In the genomic region with DNA sequence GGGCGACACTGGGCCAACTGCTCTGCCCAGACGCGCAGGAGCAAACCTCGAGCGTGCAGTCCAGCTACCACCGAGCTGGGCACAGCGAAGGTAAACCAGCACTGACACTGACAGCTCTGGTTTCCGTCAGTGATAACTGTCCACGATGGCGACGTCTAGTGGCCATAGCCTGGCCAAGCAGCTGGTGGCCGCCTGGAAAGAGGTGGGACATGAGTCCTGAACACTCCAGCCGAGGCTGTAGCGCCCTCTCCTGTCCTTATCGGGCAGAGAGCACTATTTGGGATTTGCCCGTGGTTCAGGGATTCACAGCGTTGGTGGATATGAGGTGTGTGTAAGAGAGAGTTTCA, we compare ENCODE assay signal across 8 mouse cellular contexts. TPM values are rescaled to one million over a fixed set of nuclear protein-coding genes. Genes with fewer than 3 reads are reported as not detected.
DNase-seq lines count a peak whose midpoint lies in the region; ATAC-seq lines count a peak whose summit lies in the region.

No protein-coding gene starts in this region.

- H3K4me1 ChIP-seq in hindbrain, embryonic 12.5 days: peaks cover 69% of the 10 kb centered on the region

- peak overlapping the region; percentile 88 for H3K27ac ChIP-seq in hindbrain, embryonic 12.5 days

- H3K27me3 ChIP-seq in hindbrain, embryonic 12.5 days: no peaks in the 10 kb centered on the region

- peak overlapping the region; percentile 72 for H3K9ac ChIP-seq in hindbrain, embryonic 12.5 days

- H3K4me2 ChIP-seq in hindbrain, embryonic 12.5 days (replicated peaks): peak overlapping the region; percentile 80

- ATAC-seq in hindbrain, embryonic 12.5 days (ENCODE audit: low FRiP score): peak; percentile 21

- H3K4me3 ChIP-seq in hindbrain, embryonic 12.5 days: peak overlapping the region; percentile 35

- WGBS in hindbrain, embryonic 12.5 days: under 1% methylated on average over 17 of the region's 17 CpGs

- H3K36me3 ChIP-seq in hindbrain, embryonic 12.5 days: peaks cover 8% of the 10 kb centered on the region

- no peaks in the 10 kb centered on the region for H3K9me3 ChIP-seq in hindbrain, embryonic 12.5 days (replicated peaks)

- DNase-seq in MN1 (ENCODE audit: low spot score): peak; percentile 99
- peak; percentile 99 for DNase-seq in cerebellum, postnatal 10 days
- peak; percentile 93 to 95 for DNase-seq in frontal cortex, postnatal 10 days (ENCODE audit: low spot score in 2 of 2)
- DNase-seq in layer of hippocampus, postnatal 25 days (ENCODE audit: extremely low spot score in 1 of 2, low spot score in 1 of 2): peak; percentile 82 to 92
- peak; percentile 99 for DNase-seq in lung, postnatal 14 days
- DNase-seq in ovary, postnatal 36 days (ENCODE audit: low spot score): peak; percentile 95
- DNase-seq in thymus, postnatal 14 days: peak; percentile 90

RNA-seq across cellular contexts. Expression of a gene that starts 0.8 kb away (rescaled TPM):
- 235 and 271 TPM in 2 replicates for polyA plus RNA-seq in hindbrain, embryonic 12.5 days (2016; fragmentation: Nextera tagmentation; extraction: Ambion mirVana)
- total RNA-seq in layer of hippocampus, postnatal 25 days (2021): 10 to 100 TPM; 69.5 to 97.5 TPM

RNA-seq across cellular contexts. Expression of a gene that starts 7.8 kb away (rescaled TPM):
- 12.0 and 13.3 TPM in 2 replicates for polyA plus RNA-seq in hindbrain, embryonic 12.5 days (2016; fragmentation: Nextera tagmentation; extraction: Ambion mirVana)
- 1 to 10 TPM; 5.8 to 6.2 TPM for total RNA-seq in layer of hippocampus, postnatal 25 days (2021)

RNA-seq across cellular contexts. Expression of a gene that starts 14.3 kb away (rescaled TPM):
- 49.3 and 50.5 TPM in 2 replicates for polyA plus RNA-seq in hindbrain, embryonic 12.5 days (2016; fragmentation: Nextera tagmentation; extraction: Ambion mirVana)
- total RNA-seq in layer of hippocampus, postnatal 25 days (2021): 10 to 100 TPM; 11.9 to 12.7 TPM

RNA-seq across cellular contexts. Expression of a gene that starts 16.9 kb away (rescaled TPM):
- polyA plus RNA-seq in hindbrain, embryonic 12.5 days (2016; fragmentation: Nextera tagmentation; extraction: Ambion mirVana): 42.1 and 54.5 TPM in 2 replicates
- 10 to 100 TPM; 61.4 to 82.4 TPM for total RNA-seq in layer of hippocampus, postnatal 25 days (2021)

RNA-seq across cellular contexts. Expression of a gene that starts 24.3 kb away (rescaled TPM):
- 18.4 and 22.3 TPM in 2 replicates for polyA plus RNA-seq in hindbrain, embryonic 12.5 days (2016; fragmentation: Nextera tagmentation; extraction: Ambion mirVana)
- 100 to 1,000 TPM; 399 to 401 TPM for total RNA-seq in layer of hippocampus, postnatal 25 days (2021)

Comparison
In these comparisons a context has a peak if more than half of its experiments do, and no peak if none do; other contexts are left out.
1. Peak in every context shown above with its lines: DNase-seq, ATAC-seq, H3K4me3 ChIP-seq and H3K27ac ChIP-seq.